Mouse (Mus musculus): Measurements from ENCODE around the gene Ap1ar. TPM values are rescaled to one million over a fixed set of nuclear protein-coding genes. Genes with fewer than 3 reads are reported as not detected.
A peak's percentile ranks its signal among the peaks of the same experiment; 100 is the strongest.

Ap1ar gene
- polyA plus RNA-seq, 1 experiment = 37.1 TPM

- H3K27ac ChIP-seq (ENCODE audit: insufficient read depth, low read depth, low read length) = no peak overlapping the region
- H3K27me3 ChIP-seq (replicated peaks; ENCODE audit: control insufficient read depth, insufficient read depth, low read length) = no peaks in the 10 kb centered on the region
- TF ChIP-seq POLR2A (IDR thresholded peaks at IDR 0.05; ENCODE audit: low read depth, low read length) (no peak), CTCF (conservative IDR thresholded peaks at IDR 0.05; ENCODE audit: insufficient read depth, insufficient read length, low read depth, low read length) (no peak)
- no peak for DNase-seq
- no peaks in the 10 kb centered on the region for H3K4me1 ChIP-seq (ENCODE audit: control insufficient read depth, insufficient read depth, low read length)
- no peaks in the 10 kb centered on the region for H3K36me3 ChIP-seq (ENCODE audit: control insufficient read depth, insufficient read depth, low read length)
- no peak overlapping the region for H3K4me3 ChIP-seq (ENCODE audit: insufficient read depth, low read depth, low read length)
- WGBS = 67% methylated on average over 5 of the region's 5 CpGs
These were observed 31.6 kb upstream of the Ap1ar start for GRCm38 (mm10) chr3:127868880-127869279.

GRCm38 (mm10) chr3:127868046-127868758 is 30.9 kb upstream of the Ap1ar start:
- 85% methylated on average over 9 of the region's 9 CpGs for WGBS
- Histone ChIP-seq H3K36me3 (ENCODE audit: control insufficient read depth, insufficient read depth, low read length) (no peaks in the 10 kb centered on the region), H3K4me3 (ENCODE audit: insufficient read depth, low read depth, low read length) (no peak overlapping the region), H3K27ac (ENCODE audit: insufficient read depth, low read depth, low read length) (no peak overlapping the region), H3K27me3 (replicated peaks; ENCODE audit: control insufficient read depth, insufficient read depth, low read length) (no peaks in the 10 kb centered on the region), H3K4me1 (ENCODE audit: control insufficient read depth, insufficient read depth, low read length) (no peaks in the 10 kb centered on the region)
- no peak for TF ChIP-seq CTCF (conservative IDR thresholded peaks at IDR 0.05; ENCODE audit: insufficient read depth, insufficient read length, low read depth, low read length)
- no peak for TF ChIP-seq POLR2A (IDR thresholded peaks at IDR 0.05; ENCODE audit: low read depth, low read length)
- DNase-seq = no peak

- DNase-seq = no peak
- Histone ChIP-seq H3K27me3 (replicated peaks; ENCODE audit: control insufficient read depth, insufficient read depth, low read length) (no peaks in the 10 kb centered on the region), H3K27ac (ENCODE audit: insufficient read depth, low read depth, low read length) (peak overlapping the region; percentile 79), H3K4me3 (ENCODE audit: insufficient read depth, low read depth, low read length) (no peak overlapping the region), H3K4me1 (ENCODE audit: control insufficient read depth, insufficient read depth, low read length) (no peaks in the 10 kb centered on the region), H3K36me3 (ENCODE audit: control insufficient read depth, insufficient read depth, low read length) (no peaks in the 10 kb centered on the region)
- WGBS = 35% methylated on average over 2 of the region's 2 CpGs
- no peak for TF ChIP-seq POLR2A (IDR thresholded peaks at IDR 0.05; ENCODE audit: low read depth, low read length)
- TF ChIP-seq CTCF (conservative IDR thresholded peaks at IDR 0.05; ENCODE audit: insufficient read depth, insufficient read length, low read depth, low read length) = 0 out of 2 replicates have a peak, but pooled peaks have one; percentile 18
These were observed 26.9 kb upstream of the Ap1ar start for GRCm38 (mm10) chr3:127864242-127864641.

- WGBS = 50% methylated on average over 3 of the region's 3 CpGs
- no peak for TF ChIP-seq CTCF (conservative IDR thresholded peaks at IDR 0.05; ENCODE audit: insufficient read depth, insufficient read length, low read depth, low read length)
- no peak for TF ChIP-seq POLR2A (IDR thresholded peaks at IDR 0.05; ENCODE audit: low read depth, low read length)
- H3K27ac ChIP-seq (ENCODE audit: insufficient read depth, low read depth, low read length) = no peak overlapping the region; the same call in 1 of the 2 replicates
- no peaks in the 10 kb centered on the region for H3K36me3 ChIP-seq (ENCODE audit: control insufficient read depth, insufficient read depth, low read length)
- H3K4me3 ChIP-seq (ENCODE audit: insufficient read depth, low read depth, low read length) = no peak overlapping the region
- no peak for DNase-seq
- H3K4me1 ChIP-seq (ENCODE audit: control insufficient read depth, insufficient read depth, low read length) = no peaks in the 10 kb centered on the region
- H3K27me3 ChIP-seq (replicated peaks; ENCODE audit: control insufficient read depth, insufficient read depth, low read length) = no peaks in the 10 kb centered on the region
These were observed 26.2 kb upstream of the Ap1ar start for GRCm38 (mm10) chr3:127863571-127863970.

- no peaks in the 10 kb centered on the region for H3K4me1 ChIP-seq (ENCODE audit: control insufficient read depth, insufficient read depth, low read length)
- H3K36me3 ChIP-seq (ENCODE audit: control insufficient read depth, insufficient read depth, low read length) = no peaks in the 10 kb centered on the region
- 73% methylated on average over 4 of the region's 4 CpGs for WGBS
- no peak overlapping the region for H3K4me3 ChIP-seq (ENCODE audit: insufficient read depth, low read depth, low read length)
- H3K27me3 ChIP-seq (replicated peaks; ENCODE audit: control insufficient read depth, insufficient read depth, low read length) = no peaks in the 10 kb centered on the region
- TF ChIP-seq POLR2A (IDR thresholded peaks at IDR 0.05; ENCODE audit: low read depth, low read length) (no peak), CTCF (conservative IDR thresholded peaks at IDR 0.05; ENCODE audit: insufficient read depth, insufficient read length, low read depth, low read length) (no peak)
- H3K27ac ChIP-seq (ENCODE audit: insufficient read depth, low read depth, low read length) = peak overlapping the region; percentile 28; the same call in 1 of the 2 replicates
- no peak for DNase-seq
These were observed 25.2 kb upstream of the Ap1ar start for GRCm38 (mm10) chr3:127862479-127862878.

- H3K36me3 ChIP-seq (ENCODE audit: control insufficient read depth, insufficient read depth, low read length) = no peaks in the 10 kb centered on the region
- WGBS = 66% methylated on average over 11 of the region's 11 CpGs
- TF ChIP-seq CTCF (conservative IDR thresholded peaks at IDR 0.05; ENCODE audit: insufficient read depth, insufficient read length, low read depth, low read length) = no peak
- no peak for TF ChIP-seq POLR2A (IDR thresholded peaks at IDR 0.05; ENCODE audit: low read depth, low read length)
- H3K4me3 ChIP-seq (ENCODE audit: insufficient read depth, low read depth, low read length) = no peak overlapping the region
- no peaks in the 10 kb centered on the region for H3K4me1 ChIP-seq (ENCODE audit: control insufficient read depth, insufficient read depth, low read length)
- peak; percentile 33 for DNase-seq
- H3K27ac ChIP-seq (ENCODE audit: insufficient read depth, low read depth, low read length) = peak overlapping the region; percentile 64
- H3K27me3 ChIP-seq (replicated peaks; ENCODE audit: control insufficient read depth, insufficient read depth, low read length) = no peaks in the 10 kb centered on the region
These were observed 24.0 kb upstream of the Ap1ar start for GRCm38 (mm10) chr3:127861340-127861739.

GRCm38 (mm10) chr3:127853431-127854206 is 16.3 kb upstream of the Ap1ar start:
- TF ChIP-seq CTCF (conservative IDR thresholded peaks at IDR 0.05; ENCODE audit: insufficient read depth, insufficient read length, low read depth, low read length) (peak; percentile 94), POLR2A (IDR thresholded peaks at IDR 0.05; ENCODE audit: low read depth, low read length) (no peak)
- Histone ChIP-seq H3K36me3 (ENCODE audit: control insufficient read depth, insufficient read depth, low read length) (no peaks in the 10 kb centered on the region), H3K27me3 (replicated peaks; ENCODE audit: control insufficient read depth, insufficient read depth, low read length) (no peaks in the 10 kb centered on the region), H3K27ac (ENCODE audit: insufficient read depth, low read depth, low read length) (no peak overlapping the region), H3K4me1 (ENCODE audit: control insufficient read depth, insufficient read depth, low read length) (no peaks in the 10 kb centered on the region), H3K4me3 (ENCODE audit: insufficient read depth, low read depth, low read length) (no peak overlapping the region)
- DNase-seq = peak; percentile 80
- WGBS = 35% methylated on average over 15 of the region's 15 CpGs
